Mouse (Mus musculus): ENCODE measurements around the gene 9430007A20Rik. TPM values are rescaled to one million over a fixed set of nuclear protein-coding genes. Genes with fewer than 3 reads are reported as not detected.
"Not testable (repeated sequence)": the region's sequence is repeated elsewhere in the genome, so short reads cannot be mapped to it uniquely, and the experiment has no call there.

9430007A20Rik gene
- not detected in 2 replicates for polyA plus RNA-seq (2015; fragmentation: Nextera tagmentation; extraction: Ambion mirVana)

DNA sequence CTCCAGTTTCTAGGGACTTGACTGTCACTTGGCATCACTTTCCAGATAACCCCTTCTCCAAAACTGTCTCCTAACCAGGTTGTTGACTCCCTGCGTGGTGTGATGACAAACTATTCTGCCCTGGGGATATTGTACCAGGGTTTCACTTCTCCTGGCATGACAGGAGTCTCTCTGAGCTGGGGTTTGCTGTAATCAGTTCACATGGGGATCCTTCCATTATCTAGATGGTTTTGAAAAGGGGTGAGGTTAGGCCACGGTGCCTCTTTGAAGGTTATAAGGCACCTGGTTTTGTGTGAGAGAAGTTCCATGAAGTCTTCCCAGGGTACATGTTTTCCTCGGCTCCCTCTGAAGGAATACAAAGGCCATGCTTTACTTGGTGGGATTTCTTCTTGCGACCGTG lies at the start of gene 9430007A20Rik:
Gene 9430007A20Rik, plus strand, starts transcription at position 301 of the 400 bp plus-strand sequence.
- ATAC-seq (ENCODE audit: low FRiP score, low read depth): no peak
- Histone ChIP-seq H3K27me3 (no peaks in the 10 kb centered on the region), H3K4me3 (no peak within 1 kb of the TSS), H3K4me2 (no peak within 1 kb of the TSS), H3K27ac (replicated peaks) (no peak within 1 kb of the TSS), H3K9me3 (peaks cover 13% of the 10 kb centered on the region; the same call in 1 of the 2 replicates), H3K36me3 (no peaks in the 10 kb centered on the region), H3K4me1 (replicated peaks) (no peaks in the 10 kb centered on the region), H3K9ac (no peak within 1 kb of the TSS)
- WGBS: 79% methylated on average over 5 of the region's 5 CpGs

- H3K36me3 ChIP-seq: no peaks in the 10 kb centered on the region
Observed at GRCm38 (mm10) chr4:144493331-144493730, 26.3 kb upstream of the 9430007A20Rik start.

DNA sequence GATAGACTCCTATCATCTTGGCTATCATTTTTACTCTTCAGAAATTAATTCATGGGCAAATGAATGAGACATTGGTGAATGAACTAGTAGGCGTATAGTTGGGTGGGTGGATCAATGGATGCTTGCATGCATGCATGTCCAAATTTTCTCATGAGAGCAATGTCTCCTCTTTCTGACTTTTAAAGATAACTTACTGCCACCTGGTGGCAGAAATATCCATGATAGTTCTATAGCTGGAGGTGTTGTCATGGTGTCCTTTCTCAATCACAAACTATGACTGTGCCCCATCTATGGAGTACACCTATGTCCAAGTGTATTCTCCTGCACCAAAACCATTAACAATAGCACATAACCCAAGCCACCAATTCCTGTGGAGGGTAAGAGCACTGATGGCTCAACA lies 13.1 kb upstream of the 9430007A20Rik start:
- WGBS: 84% methylated on average over 1 of the region's 1 CpGs
- no peaks in the 10 kb centered on the region for H3K27me3 ChIP-seq
- H3K9me3 ChIP-seq: peaks cover 7% of the 10 kb centered on the region; the same call in 1 of the 2 replicates
- H3K27ac ChIP-seq (replicated peaks): no peak overlapping the region
- no peak overlapping the region for H3K4me2 ChIP-seq
- H3K4me3 ChIP-seq: no peak overlapping the region
- H3K9ac ChIP-seq: no peak overlapping the region
- no peak for ATAC-seq (ENCODE audit: low FRiP score, low read depth)
- H3K4me1 ChIP-seq (replicated peaks): no peaks in the 10 kb centered on the region
- H3K36me3 ChIP-seq: no peaks in the 10 kb centered on the region

More at GRCm38 (mm10) chr4:144493331-144493730, 26.3 kb upstream of the 9430007A20Rik start:
- H3K4me3 ChIP-seq: no peak overlapping the region
- H3K4me2 ChIP-seq: no peak overlapping the region
- H3K4me1 ChIP-seq (replicated peaks): no peaks in the 10 kb centered on the region
- no peak for ATAC-seq (ENCODE audit: low FRiP score, low read depth)
- no peak overlapping the region for H3K27ac ChIP-seq (replicated peaks)
- H3K27me3 ChIP-seq: no peaks in the 10 kb centered on the region
- no peak overlapping the region for H3K9ac ChIP-seq
- 0 out of 2 replicates have a peak, but pooled peaks cover 7% of the 10 kb centered on the region for H3K9me3 ChIP-seq

DNA sequence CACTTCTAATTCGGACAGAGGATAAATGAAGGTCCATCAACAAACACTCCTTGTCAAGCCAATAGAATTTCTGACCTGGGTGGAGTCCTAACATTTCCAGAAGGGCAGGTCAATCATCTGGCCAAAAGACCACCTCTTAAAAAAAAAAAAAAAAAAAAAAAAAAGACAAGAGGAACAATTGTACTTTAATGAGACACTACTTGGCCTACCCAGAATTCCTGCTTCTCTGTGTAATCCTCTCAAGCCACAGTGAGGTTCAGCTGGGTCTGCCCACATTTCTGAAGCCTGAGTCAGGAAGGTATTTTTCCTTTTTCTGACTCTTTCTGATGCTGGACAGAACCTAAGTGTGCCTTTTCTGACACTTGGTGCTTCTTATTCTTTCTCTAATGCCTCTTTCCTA lies 25.1 kb downstream of the 9430007A20Rik start:
- Histone ChIP-seq H3K9me3 (peaks cover 23% of the 10 kb centered on the region), H3K4me2 (no peak overlapping the region)
- 79% methylated on average over 1 of the region's 1 CpGs for WGBS

GRCm38 (mm10) chr4:144545339-144545738 lies 25.7 kb downstream of the 9430007A20Rik start:
- WGBS: 93% methylated on average over 13 of the region's 13 CpGs
- not testable (repeated sequence) for H3K36me3 ChIP-seq; ATAC-seq (ENCODE audit: low FRiP score, low read depth); H3K4me1 ChIP-seq (replicated peaks); H3K4me3 ChIP-seq; H3K4me2 ChIP-seq; H3K27ac ChIP-seq (replicated peaks); H3K27me3 ChIP-seq; H3K9ac ChIP-seq
- peaks cover 23% of the 10 kb centered on the region for H3K9me3 ChIP-seq

More for the DNA sequence above, 25.1 kb downstream of the 9430007A20Rik start:
- H3K4me1 ChIP-seq (replicated peaks): no peaks in the 10 kb centered on the region
- ATAC-seq (ENCODE audit: low FRiP score, low read depth): no peak
- H3K9ac ChIP-seq: no peak overlapping the region
- H3K36me3 ChIP-seq: no peaks in the 10 kb centered on the region
- H3K27ac ChIP-seq (replicated peaks): no peak overlapping the region
- H3K27me3 ChIP-seq: no peaks in the 10 kb centered on the region
- H3K4me3 ChIP-seq: no peak overlapping the region

GRCm38 (mm10) chr4:144551156-144551555 lies 31.5 kb downstream of the 9430007A20Rik start:
- no peaks in the 10 kb centered on the region for H3K27me3 ChIP-seq
- H3K27ac ChIP-seq (replicated peaks): no peak overlapping the region
- no peaks in the 10 kb centered on the region for H3K36me3 ChIP-seq
- no peak overlapping the region for H3K4me3 ChIP-seq
- no peak for ATAC-seq (ENCODE audit: low FRiP score, low read depth)
- H3K4me1 ChIP-seq (replicated peaks): no peaks in the 10 kb centered on the region
- H3K9me3 ChIP-seq: peaks cover 28% of the 10 kb centered on the region; the same call in 1 of the 2 replicates
- H3K4me2 ChIP-seq: no peak overlapping the region
- no peak overlapping the region for H3K9ac ChIP-seq

DNA sequence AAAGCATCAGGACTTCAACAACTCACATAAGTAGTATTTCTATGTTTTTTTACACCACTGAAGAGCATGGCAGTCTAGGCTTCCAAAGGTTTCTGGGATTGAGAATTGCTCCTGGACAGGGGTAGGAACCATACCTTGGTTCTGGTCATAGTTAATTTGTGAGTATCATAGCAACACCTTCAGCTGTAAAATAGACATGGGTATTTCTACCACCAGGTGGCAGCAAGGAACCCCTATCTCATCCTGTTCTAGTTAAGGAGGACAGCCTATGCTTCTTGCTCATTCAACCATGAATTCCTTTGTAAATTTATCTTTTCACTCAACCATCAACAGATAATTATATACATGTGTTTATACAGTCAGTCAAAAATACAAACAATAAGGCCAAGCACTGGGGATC lies 40.2 kb downstream of the 9430007A20Rik start:
- Histone ChIP-seq H3K9me3 (peaks cover 27% of the 10 kb centered on the region; the same call in 1 of the 2 replicates), H3K27me3 (no peaks in the 10 kb centered on the region), H3K4me1 (replicated peaks) (no peaks in the 10 kb centered on the region), H3K27ac (replicated peaks) (no peak overlapping the region), H3K4me3 (no peak overlapping the region), H3K36me3 (no peaks in the 10 kb centered on the region), H3K4me2 (no peak overlapping the region), H3K9ac (no peak overlapping the region)
- ATAC-seq (ENCODE audit: low FRiP score, low read depth): no peak

- no peaks in the 10 kb centered on the region for H3K27me3 ChIP-seq
- H3K27ac ChIP-seq (replicated peaks): no peak overlapping the region
- no peaks in the 10 kb centered on the region for H3K36me3 ChIP-seq
- H3K9ac ChIP-seq: no peak overlapping the region
- ATAC-seq (ENCODE audit: low FRiP score, low read depth): no peak
- H3K4me2 ChIP-seq: no peak overlapping the region
- no peaks in the 10 kb centered on the region for H3K4me1 ChIP-seq (replicated peaks)
- H3K4me3 ChIP-seq: no peak overlapping the region
- H3K9me3 ChIP-seq: peaks cover 17% of the 10 kb centered on the region; the same call in 1 of the 2 replicates
- 71% methylated on average over 2 of the region's 2 CpGs for WGBS
Observed at GRCm38 (mm10) chr4:144561205-144561604, 41.6 kb downstream of the 9430007A20Rik start.

DNA sequence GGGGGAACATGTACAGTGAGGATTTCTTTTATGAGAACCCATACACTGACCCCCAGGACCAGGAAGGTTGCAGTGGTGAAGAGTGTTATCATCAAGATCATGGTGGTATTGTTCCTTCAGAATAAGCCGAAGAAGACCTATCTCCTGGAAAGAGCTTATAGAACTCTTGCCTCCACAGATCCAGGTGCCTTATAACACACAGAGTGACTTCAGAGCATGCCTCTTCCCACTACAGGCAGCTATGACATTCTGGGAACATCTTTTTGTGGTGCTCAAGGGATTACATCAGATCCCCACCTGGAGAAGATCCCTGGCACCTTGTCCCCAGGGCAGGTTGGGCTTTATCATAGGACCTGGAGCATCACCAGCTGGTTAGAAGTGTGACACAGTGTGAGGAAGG lies 45.4 kb downstream of the 9430007A20Rik start, which contains the start of gene Gm13124:
Gene Gm13124, minus strand, starts transcription at position 101 of the 400 bp plus-strand sequence.
- Histone ChIP-seq H3K9me3 (peaks cover 25% of the 10 kb centered on the region; the same call in 1 of the 2 replicates), H3K27ac (replicated peaks) (no peak within 1 kb of the TSS), H3K4me1 (replicated peaks) (no peaks in the 10 kb centered on the region), H3K9ac (no peak within 1 kb of the TSS), H3K36me3 (no peaks in the 10 kb centered on the region), H3K4me3 (no peak within 1 kb of the TSS), H3K4me2 (no peak within 1 kb of the TSS), H3K27me3 (no peaks in the 10 kb centered on the region)
- WGBS: 93% methylated on average over 1 of the region's 1 CpGs
- ATAC-seq (ENCODE audit: low FRiP score, low read depth): no peak

DNA sequence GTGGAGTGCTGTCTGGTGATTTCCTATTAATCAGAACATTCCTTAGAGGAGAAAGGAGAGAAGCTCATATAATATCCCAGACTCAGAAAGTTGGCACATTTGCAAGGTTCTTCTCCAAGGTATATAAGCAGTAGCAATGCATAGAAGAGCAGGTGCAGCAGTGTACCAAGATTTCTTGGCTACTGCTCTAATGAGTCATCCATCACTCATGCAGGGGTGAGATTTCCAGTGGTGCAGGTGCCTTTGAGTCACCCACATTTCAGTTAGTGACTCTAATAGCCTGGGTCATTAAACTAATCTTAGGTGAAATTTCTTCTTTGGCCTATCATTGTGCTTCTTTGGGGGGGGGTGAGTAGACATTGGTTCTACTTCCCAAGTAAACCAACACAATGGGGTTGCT lies 48.1 kb downstream of the 9430007A20Rik start:
- no peaks in the 10 kb centered on the region for H3K36me3 ChIP-seq
- no peak overlapping the region for H3K4me3 ChIP-seq
- H3K9ac ChIP-seq: no peak overlapping the region
- H3K27ac ChIP-seq (replicated peaks): no peak overlapping the region
- no peak overlapping the region for H3K4me2 ChIP-seq
- H3K4me1 ChIP-seq (replicated peaks): no peaks in the 10 kb centered on the region
- H3K27me3 ChIP-seq: no peaks in the 10 kb centered on the region
- no peak for ATAC-seq (ENCODE audit: low FRiP score, low read depth)
- H3K9me3 ChIP-seq: peaks cover 28% of the 10 kb centered on the region; the same call in 1 of the 2 replicates

Other genes with a start within 250 kb of the 9430007A20Rik start
- not detected in 2 replicates for gene Pramel5, start 239.3 kb upstream of the 9430007A20Rik start, polyA plus RNA-seq (2015; fragmentation: Nextera tagmentation; extraction: Ambion mirVana)
- gene Gm13128, start 189.6 kb upstream of the 9430007A20Rik start, polyA plus RNA-seq (2015; fragmentation: Nextera tagmentation; extraction: Ambion mirVana): not detected in 2 replicates
- not detected in 2 replicates for gene Gm13119, start 161.9 kb upstream of the 9430007A20Rik start, polyA plus RNA-seq (2015; fragmentation: Nextera tagmentation; extraction: Ambion mirVana)
- gene Pramef20, start 141.9 kb upstream of the 9430007A20Rik start, polyA plus RNA-seq (2015; fragmentation: Nextera tagmentation; extraction: Ambion mirVana): not detected in 2 replicates
- gene Pramef12, start 111.4 kb upstream of the 9430007A20Rik start, polyA plus RNA-seq (2015; fragmentation: Nextera tagmentation; extraction: Ambion mirVana): not detected in 2 replicates
- 0.28 TPM in 1 of 2 replicates, not detected in the other for gene 1700012P22Rik, start 81.0 kb upstream of the 9430007A20Rik start, polyA plus RNA-seq (2015; fragmentation: Nextera tagmentation; extraction: Ambion mirVana)
- gene Gm9944, start 66.5 kb upstream of the 9430007A20Rik start, polyA plus RNA-seq (2015; fragmentation: Nextera tagmentation; extraction: Ambion mirVana): not detected in 2 replicates
- not detected in 2 replicates for gene Aadacl3, start 56.1 kb upstream of the 9430007A20Rik start, polyA plus RNA-seq (2015; fragmentation: Nextera tagmentation; extraction: Ambion mirVana)
- gene Gm13124, start 45.3 kb downstream of the 9430007A20Rik start, polyA plus RNA-seq (2015; fragmentation: Nextera tagmentation; extraction: Ambion mirVana): not detected in 2 replicates
- not detected in 2 replicates for gene Aadacl4, start 93.9 kb downstream of the 9430007A20Rik start, polyA plus RNA-seq (2015; fragmentation: Nextera tagmentation; extraction: Ambion mirVana)
- gene Gm436, start 166.5 kb downstream of the 9430007A20Rik start, polyA plus RNA-seq (2015; fragmentation: Nextera tagmentation; extraction: Ambion mirVana): not detected in 2 replicates
- gene Gm13178, start 201.6 kb downstream of the 9430007A20Rik start, polyA plus RNA-seq (2015; fragmentation: Nextera tagmentation; extraction: Ambion mirVana): not detected in 2 replicates

All from hindbrain, embryonic 15.5 days (tissue).